In genomic region chr9:20976961-20977689, GRCm38 (mm10) we compare ENCODE assay signal across 9 mouse cellular contexts. TPM values are rescaled to one million over a fixed set of nuclear protein-coding genes. Genes with fewer than 3 reads are reported as not detected.
DNase-seq lines count a peak whose midpoint lies in the region; ATAC-seq and TF ChIP-seq lines count a peak whose summit lies in the region.
"Had no signal": no experiment of that assay in that cellular context is flagged by ENCODE, and none has a peak within 500 bp of the region (broad histone marks: within the 10 kb centered on the region; RNA-seq: fewer than 3 reads in every experiment).

No protein-coding gene starts in this region.

- H3K27ac ChIP-seq in cerebellum, adult 2 months (ENCODE audit: insufficient read depth, low read length), result no peak overlapping the region
- H3K27ac ChIP-seq in forebrain, embryonic 14.5 days (ENCODE audit: low read depth, low read length), result no peak overlapping the region
- no peak overlapping the region for H3K27ac ChIP-seq in liver, postnatal 0 days (ENCODE audit: low read depth)

- TF ChIP-seq EP300 in liver, postnatal 0 days (IDR thresholded peaks at IDR 0.05; ENCODE audit: low read depth), result no peak

- peak overlapping the region; percentile 97 for H3K4me2 ChIP-seq in forebrain, embryonic 14.5 days (ENCODE audit: low read length)
- H3K4me2 ChIP-seq in liver, postnatal 0 days (ENCODE audit: low read depth, low read length), result peak overlapping the region; percentile 97

- TF ChIP-seq CTCF in cerebellum, adult 2 months (IDR thresholded peaks at IDR 0.05; ENCODE audit: borderline replicate concordance, insufficient read depth, low read depth, low read length), result no peak
- 0 out of 2 replicates have a peak, but pooled peaks have one; percentile 12 for TF ChIP-seq CTCF in liver, postnatal 0 days (IDR thresholded peaks at IDR 0.05; ENCODE audit: low read depth)

- DNase-seq in cerebellum, adult 2 months, result no peak
- DNase-seq in cerebellum, postnatal 36 days, result no peak
- peak; percentile 30 for DNase-seq in 3T3-L1 (ENCODE audit: low read depth, low spot score)
- no peak for DNase-seq in forebrain, embryonic 14.5 days (ENCODE audit: low spot score)
- no peak for DNase-seq in liver, postnatal 0 days
- DNase-seq in right cerebral cortex, postnatal 4 days, result no peak
- no peak for DNase-seq in right cerebral cortex, postnatal 36 days (ENCODE audit: low spot score in 2 of 2)
- no peak for DNase-seq in adrenal gland, adult 2 months

- peak overlapping the region; percentile 37 for H3K4me3 ChIP-seq in cerebellum, adult 2 months (replicated peaks; ENCODE audit: insufficient read depth, low read depth, low read length)
- H3K4me3 ChIP-seq in forebrain, embryonic 14.5 days (ENCODE audit: low read depth, low read length), result peak overlapping the region; percentile 70
- peak overlapping the region; percentile 69 for H3K4me3 ChIP-seq in liver, postnatal 0 days (ENCODE audit: low read depth, low read length)

- TF ChIP-seq POLR2A in cerebellum, adult 2 months (IDR thresholded peaks at IDR 0.05; ENCODE audit: borderline replicate concordance, insufficient read depth, low read length), result no peak

- 0 out of 2 replicates have a peak, but pooled peaks cover 3% of the 10 kb centered on the region for H3K4me1 ChIP-seq in cerebellum, adult 2 months (ENCODE audit: control insufficient read depth, insufficient read depth, low read length)
- H3K4me1 ChIP-seq in forebrain, embryonic 14.5 days (ENCODE audit: control insufficient read depth, insufficient read depth, low read length), result peaks cover 10% of the 10 kb centered on the region
- peaks cover 22% of the 10 kb centered on the region for H3K4me1 ChIP-seq in liver, postnatal 0 days (ENCODE audit: insufficient read depth)

- H3K9ac ChIP-seq in forebrain, embryonic 14.5 days (ENCODE audit: low read length), result peak overlapping the region; percentile 76
- H3K9ac ChIP-seq in liver, postnatal 0 days (replicated peaks), result peak overlapping the region; percentile 69; the same call in 1 of the 2 replicates

- ATAC-seq in forebrain, embryonic 14.5 days, result 0 out of 2 replicates have a peak, but pooled peaks have one; percentile 3
- no peak for ATAC-seq in liver, postnatal 0 days

- no peaks in the 10 kb centered on the region for H3K36me3 ChIP-seq in forebrain, embryonic 14.5 days (ENCODE audit: control insufficient read depth, insufficient read depth, low read length)
- no peaks in the 10 kb centered on the region for H3K36me3 ChIP-seq in liver, postnatal 0 days (replicated peaks; ENCODE audit: insufficient read depth, low read length)

- peaks cover 1% of the 10 kb centered on the region; the same call in 1 of the 2 replicates for H3K27me3 ChIP-seq in cerebellum, adult 2 months (ENCODE audit: control insufficient read depth, insufficient read depth, low read length)
- H3K27me3 ChIP-seq in forebrain, embryonic 14.5 days (replicated peaks; ENCODE audit: control insufficient read depth, insufficient read depth, low read length), result no peaks in the 10 kb centered on the region
- 0 out of 2 replicates have a peak, but pooled peaks cover 6% of the 10 kb centered on the region for H3K27me3 ChIP-seq in liver, postnatal 0 days (ENCODE audit: insufficient read depth, low read length)

- WGBS in cerebellum, adult 2 months, result 4% methylated on average over 4 of the region's 4 CpGs
- 2% methylated on average over 4 of the region's 4 CpGs for WGBS in forebrain, embryonic 14.5 days
- 4% methylated on average over 4 of the region's 4 CpGs for WGBS in liver, postnatal 0 days (ENCODE audit: insufficient replicate concordance)

- H3K9me3 ChIP-seq in forebrain, embryonic 14.5 days (replicated peaks; ENCODE audit: control insufficient read depth, low read length), result no peaks in the 10 kb centered on the region
- H3K9me3 ChIP-seq in liver, postnatal 0 days (ENCODE audit: low read length), result no peaks in the 10 kb centered on the region

RNA-seq across cellular contexts. Expression of gene S1pr2, which starts 0.5 kb away (rescaled TPM):
- polyA plus RNA-seq in cerebellum, adult 2 months (2012; rRNA removed), result 1.8 and 1.9 TPM in 2 replicates
- polyA plus RNA-seq in forebrain, embryonic 14.5 days (2014; fragmentation: Nextera tagmentation; extraction: Ambion mirVana), result 5.9 and 7.8 TPM in 2 replicates
- polyA plus RNA-seq in liver, postnatal 0 days (2015; fragmentation: Nextera tagmentation; extraction: Ambion mirVana), result 2.4 and 3.1 TPM in 2 replicates
- 10 to 100 TPM; 20.4 to 26.6 TPM for total RNA-seq in adrenal gland, adult 2 months (2021)
- 14.8 and 15.7 TPM in 2 replicates for polyA plus RNA-seq in adrenal gland, adult 2 months (2012; rRNA removed)

RNA-seq across cellular contexts. Expression of gene Dnmt1, which starts 17.4 kb away (rescaled TPM):
- polyA plus RNA-seq in cerebellum, adult 2 months (2012; rRNA removed), result 45.0 and 45.3 TPM in 2 replicates
- polyA plus RNA-seq in forebrain, embryonic 14.5 days (2014; fragmentation: Nextera tagmentation; extraction: Ambion mirVana), result 51.1 and 52.1 TPM in 2 replicates
- polyA plus RNA-seq in liver, postnatal 0 days (2015; fragmentation: Nextera tagmentation; extraction: Ambion mirVana), result 20.3 and 24.5 TPM in 2 replicates
- 10 to 100 TPM; 43.0 to 44.0 TPM for total RNA-seq in adrenal gland, adult 2 months (2021)
- polyA plus RNA-seq in adrenal gland, adult 2 months (2012; rRNA removed), result 29.6 and 29.8 TPM in 2 replicates

RNA-seq across cellular contexts. Expression of gene Mrpl4, which starts 25.4 kb away (rescaled TPM):
- 135 and 139 TPM in 2 replicates for polyA plus RNA-seq in cerebellum, adult 2 months (2012; rRNA removed)
- 118 and 129 TPM in 2 replicates for polyA plus RNA-seq in forebrain, embryonic 14.5 days (2014; fragmentation: Nextera tagmentation; extraction: Ambion mirVana)
- polyA plus RNA-seq in liver, postnatal 0 days (2015; fragmentation: Nextera tagmentation; extraction: Ambion mirVana), result 54.6 and 55.0 TPM in 2 replicates
- total RNA-seq in adrenal gland, adult 2 months (2021), result 100 to 1,000 TPM; 120 to 130 TPM
- polyA plus RNA-seq in adrenal gland, adult 2 months (2012; rRNA removed), result 245 and 270 TPM in 2 replicates

RNA-seq across cellular contexts. Expression of gene Icam1, which starts 38.7 kb away (rescaled TPM):
- 1.4 and 1.6 TPM in 2 replicates for polyA plus RNA-seq in cerebellum, adult 2 months (2012; rRNA removed)
- 2.6 and 3.5 TPM in 2 replicates for polyA plus RNA-seq in forebrain, embryonic 14.5 days (2014; fragmentation: Nextera tagmentation; extraction: Ambion mirVana)
- 12.7 and 13.6 TPM in 2 replicates for polyA plus RNA-seq in liver, postnatal 0 days (2015; fragmentation: Nextera tagmentation; extraction: Ambion mirVana)
- 10 to 100 TPM; 10.8 to 19.1 TPM for total RNA-seq in adrenal gland, adult 2 months (2021)
- polyA plus RNA-seq in adrenal gland, adult 2 months (2012; rRNA removed), result 7.5 and 8.3 TPM in 2 replicates

RNA-seq across cellular contexts. Expression of gene Icam4, which starts 52.0 kb away (rescaled TPM):
- polyA plus RNA-seq in cerebellum, adult 2 months (2012; rRNA removed), result 0.32 and 0.65 TPM in 2 replicates
- not detected in 2 replicates for polyA plus RNA-seq in forebrain, embryonic 14.5 days (2014; fragmentation: Nextera tagmentation; extraction: Ambion mirVana)
- 57.7 and 58.5 TPM in 2 replicates for polyA plus RNA-seq in liver, postnatal 0 days (2015; fragmentation: Nextera tagmentation; extraction: Ambion mirVana)
- total RNA-seq in adrenal gland, adult 2 months (2021), result 1 to 10 TPM; 1.1 to 5.1 TPM
- polyA plus RNA-seq in adrenal gland, adult 2 months (2012; rRNA removed), result 1.9 and 2.7 TPM in 2 replicates
- total RNA-seq: gastrocnemius, postnatal 4 days had no signal
